Mouse (Mus musculus): ENCODE data around the gene 4933417A18Rik.
"Not testable (repeated sequence)": the region's sequence is repeated elsewhere in the genome, so short reads cannot be mapped to it uniquely, and the experiment has no call there.

DNA sequence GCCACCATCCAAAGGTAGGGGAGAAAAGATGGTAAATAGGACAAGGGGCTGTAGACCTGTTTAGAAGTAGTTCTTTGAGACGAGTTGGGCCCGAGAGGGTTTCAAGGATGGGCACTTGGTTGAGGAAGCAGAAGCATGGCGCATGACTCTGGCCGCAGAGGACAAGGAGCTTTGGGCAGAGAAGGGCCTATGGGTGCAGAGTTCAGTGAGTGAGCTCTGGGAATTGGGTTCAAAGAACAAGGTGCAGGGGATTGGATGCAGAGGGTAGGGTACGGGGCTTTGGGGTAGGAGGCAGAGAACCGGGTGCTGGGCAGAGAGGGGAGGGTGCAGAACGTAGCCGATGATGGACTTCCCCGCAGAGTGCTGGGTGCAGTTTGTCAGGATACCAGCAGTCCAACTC, 41.4 kb downstream of the 4933417A18Rik start:
- TF ChIP-seq POLR2A (IDR thresholded peaks at IDR 0.05; ENCODE audit: low read depth, low read length); CTCF (IDR thresholded peaks at IDR 0.05; ENCODE audit: borderline replicate concordance, insufficient read depth, low read length): not testable (repeated sequence)

Measured in embryonic fibroblast, embryonic 13.5 days (primary cell).